Mouse (Mus musculus): Measurements from ENCODE around the gene Ewsr1. TPM values are rescaled to one million over a fixed set of nuclear protein-coding genes. Genes with fewer than 3 reads are reported as not detected.

Ewsr1 gene
- polyA plus RNA-seq, 1 experiment from 2014 or later, result 283 TPM

DNA sequence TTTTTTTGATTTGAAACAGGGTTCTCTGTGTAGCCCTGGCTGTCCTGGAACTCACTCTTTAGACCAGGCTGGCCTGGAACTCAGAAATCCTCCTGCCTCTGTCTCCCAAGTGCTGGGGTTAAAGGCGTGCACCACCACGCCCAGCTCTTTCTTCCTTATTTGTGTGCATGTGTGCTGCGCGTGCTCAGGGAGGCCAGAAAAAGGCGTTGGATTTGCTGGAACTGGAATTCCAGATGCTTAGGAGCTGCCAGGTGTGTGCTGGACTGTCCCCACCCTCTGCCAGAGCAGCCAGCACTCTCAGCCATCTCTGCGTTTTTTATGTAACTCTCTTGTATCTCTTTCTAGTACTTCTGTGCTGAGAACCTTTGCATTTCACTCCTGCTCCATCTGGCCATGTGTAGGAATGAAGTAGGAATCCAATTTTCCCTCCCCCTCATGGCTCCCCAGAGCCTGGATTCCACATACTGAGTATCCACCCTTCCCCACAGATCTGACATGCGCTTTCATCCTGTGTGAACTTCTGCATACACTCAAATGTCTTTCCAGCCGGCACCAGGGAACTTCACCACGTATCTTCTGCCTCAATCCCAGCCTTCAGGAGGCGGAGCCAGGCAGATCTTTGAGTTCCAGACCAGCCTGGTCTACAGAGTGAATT lies 46.7 kb downstream of the Ewsr1 start:
- no peak overlapping the region for H3K27ac ChIP-seq (replicated peaks; ENCODE audit: low read depth, low read length)

DNA sequence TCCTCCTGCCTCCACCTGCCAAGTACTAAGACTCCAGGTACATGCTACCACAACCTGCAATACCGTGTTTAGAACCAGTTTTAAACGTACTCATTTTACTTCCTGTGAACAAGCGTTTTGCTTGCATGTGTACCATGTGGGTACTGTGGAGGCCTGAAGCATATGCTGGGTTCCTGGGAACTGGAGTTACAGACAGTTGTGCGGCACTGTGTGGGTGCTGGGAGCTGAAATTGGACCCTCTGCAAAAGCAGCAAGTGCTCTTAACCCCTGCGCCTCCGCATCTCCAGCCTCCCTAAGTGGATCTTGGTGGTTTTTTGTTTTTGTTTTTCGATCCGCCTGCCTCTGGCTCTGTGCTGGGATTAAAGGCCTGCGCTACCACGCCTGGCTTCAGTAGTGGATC lies 47.4 kb downstream of the Ewsr1 start:
- H3K9me3 ChIP-seq (ENCODE audit: control insufficient read depth, low read length), result no peaks in the 10 kb centered on the region
- 60% methylated on average over 10 of the region's 10 CpGs for WGBS
- no peaks in the 10 kb centered on the region for H3K36me3 ChIP-seq (ENCODE audit: control insufficient read depth, insufficient read depth, low read length)
- H3K4me3 ChIP-seq (ENCODE audit: low read depth, low read length), result no peak overlapping the region
- no peak overlapping the region for H3K27ac ChIP-seq (replicated peaks; ENCODE audit: low read depth, low read length)
- DNase-seq (ENCODE audit: low spot score) (no peak), ATAC-seq (ENCODE audit: low read depth) (no peak)
- H3K9ac ChIP-seq (ENCODE audit: low read depth, low read length), result no peak overlapping the region
- H3K4me1 ChIP-seq (ENCODE audit: control insufficient read depth, insufficient read depth, low read length), result no peaks in the 10 kb centered on the region
- H3K4me2 ChIP-seq (ENCODE audit: low read depth, low read length), result no peak overlapping the region
- H3K27me3 ChIP-seq (replicated peaks; ENCODE audit: control insufficient read depth, insufficient read depth, low read length), result peaks cover 14% of the 10 kb centered on the region

More for the DNA sequence above, 46.7 kb downstream of the Ewsr1 start:
- Histone ChIP-seq H3K4me3 (ENCODE audit: low read depth, low read length) (no peak overlapping the region), H3K36me3 (ENCODE audit: control insufficient read depth, insufficient read depth, low read length) (no peaks in the 10 kb centered on the region), H3K4me2 (ENCODE audit: low read depth, low read length) (no peak overlapping the region), H3K9ac (ENCODE audit: low read depth, low read length) (no peak overlapping the region), H3K9me3 (ENCODE audit: control insufficient read depth, low read length) (no peaks in the 10 kb centered on the region), H3K4me1 (ENCODE audit: control insufficient read depth, insufficient read depth, low read length) (no peaks in the 10 kb centered on the region), H3K27me3 (replicated peaks; ENCODE audit: control insufficient read depth, insufficient read depth, low read length) (peaks cover 21% of the 10 kb centered on the region)
- DNase-seq (ENCODE audit: low spot score) (no peak), ATAC-seq (ENCODE audit: low read depth) (no peak)
- WGBS, result 67% methylated on average over 10 of the region's 10 CpGs

DNA sequence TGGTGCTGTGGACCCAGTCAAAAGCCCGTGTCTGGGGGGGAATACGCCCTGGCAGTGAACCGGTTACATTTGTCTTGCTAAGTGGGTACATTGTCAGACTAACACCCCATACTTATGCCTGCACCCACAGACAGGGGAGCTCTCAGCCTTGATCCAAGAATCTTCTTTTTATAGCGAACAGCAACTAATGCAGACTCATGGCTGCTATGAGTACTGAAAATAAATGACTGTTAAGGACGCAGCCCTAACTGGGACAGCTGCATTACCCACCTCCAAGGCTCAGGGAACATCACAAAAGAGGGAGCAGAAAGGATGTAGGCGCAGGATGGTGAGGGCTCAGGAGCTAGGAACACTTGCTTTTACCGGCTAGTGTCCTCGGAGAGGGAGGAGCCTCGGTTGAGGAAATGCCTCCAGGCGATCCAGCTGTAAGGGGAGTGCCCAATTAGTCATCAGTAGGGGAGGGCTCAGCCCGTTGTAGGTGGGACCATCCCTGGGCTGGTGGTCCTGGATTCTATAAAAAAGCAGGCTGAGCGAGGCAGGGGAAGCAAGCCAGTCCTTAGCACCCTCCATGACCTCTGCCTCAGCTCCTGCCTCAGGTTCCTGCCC lies 52.6 kb downstream of the Ewsr1 start:
- WGBS, result 36% methylated on average over 12 of the region's 12 CpGs
- ATAC-seq (ENCODE audit: low read depth), result no peak
- Histone ChIP-seq H3K27me3 (replicated peaks; ENCODE audit: control insufficient read depth, insufficient read depth, low read length) (no peaks in the 10 kb centered on the region), H3K9ac (ENCODE audit: low read depth, low read length) (no peak overlapping the region), H3K4me1 (ENCODE audit: control insufficient read depth, insufficient read depth, low read length) (no peaks in the 10 kb centered on the region), H3K4me3 (ENCODE audit: low read depth, low read length) (no peak overlapping the region), H3K36me3 (ENCODE audit: control insufficient read depth, insufficient read depth, low read length) (peaks cover 8% of the 10 kb centered on the region; the same call in 1 of the 2 replicates), H3K27ac (replicated peaks; ENCODE audit: low read depth, low read length) (no peak overlapping the region), H3K9me3 (ENCODE audit: control insufficient read depth, low read length) (no peaks in the 10 kb centered on the region), H3K4me2 (ENCODE audit: low read depth, low read length) (no peak overlapping the region)
- no peak for DNase-seq (ENCODE audit: low spot score)

- DNase-seq (ENCODE audit: low spot score) (no peak), ATAC-seq (ENCODE audit: low read depth) (no peak)
- H3K4me1 ChIP-seq (ENCODE audit: control insufficient read depth, insufficient read depth, low read length), result no peaks in the 10 kb centered on the region
- H3K27me3 ChIP-seq (replicated peaks; ENCODE audit: control insufficient read depth, insufficient read depth, low read length), result no peaks in the 10 kb centered on the region
- H3K36me3 ChIP-seq (ENCODE audit: control insufficient read depth, insufficient read depth, low read length), result peaks cover 35% of the 10 kb centered on the region
- no peaks in the 10 kb centered on the region for H3K9me3 ChIP-seq (ENCODE audit: control insufficient read depth, low read length)
- no peak overlapping the region for H3K4me2 ChIP-seq (ENCODE audit: low read depth, low read length)
- 81% methylated on average over 8 of the region's 8 CpGs for WGBS
- H3K9ac ChIP-seq (ENCODE audit: low read depth, low read length), result no peak overlapping the region
- no peak overlapping the region for H3K27ac ChIP-seq (replicated peaks; ENCODE audit: low read depth, low read length)
- no peak overlapping the region for H3K4me3 ChIP-seq (ENCODE audit: low read depth, low read length)
Observed at GRCm38 (mm10) chr11:5042645-5043381, 56.3 kb downstream of the Ewsr1 start.

- H3K4me2 ChIP-seq (ENCODE audit: low read depth, low read length), result no peak overlapping the region
- no peaks in the 10 kb centered on the region for H3K4me1 ChIP-seq (ENCODE audit: control insufficient read depth, insufficient read depth, low read length)
- H3K9ac ChIP-seq (ENCODE audit: low read depth, low read length), result no peak overlapping the region
- no peak for DNase-seq (ENCODE audit: low spot score)
- no peaks in the 10 kb centered on the region for H3K27me3 ChIP-seq (replicated peaks; ENCODE audit: control insufficient read depth, insufficient read depth, low read length)
- ATAC-seq (ENCODE audit: low read depth), result 0 out of 2 replicates have a peak, but pooled peaks have one; percentile 32
- 62% methylated on average over 18 of the region's 18 CpGs for WGBS
- H3K9me3 ChIP-seq (ENCODE audit: control insufficient read depth, low read length), result no peaks in the 10 kb centered on the region
- no peak overlapping the region for H3K27ac ChIP-seq (replicated peaks; ENCODE audit: low read depth, low read length)
- no peak overlapping the region for H3K4me3 ChIP-seq (ENCODE audit: low read depth, low read length)
- H3K36me3 ChIP-seq (ENCODE audit: control insufficient read depth, insufficient read depth, low read length), result peaks cover 46% of the 10 kb centered on the region
Observed at GRCm38 (mm10) chr11:5041144-5041780, 57.8 kb downstream of the Ewsr1 start.

DNA sequence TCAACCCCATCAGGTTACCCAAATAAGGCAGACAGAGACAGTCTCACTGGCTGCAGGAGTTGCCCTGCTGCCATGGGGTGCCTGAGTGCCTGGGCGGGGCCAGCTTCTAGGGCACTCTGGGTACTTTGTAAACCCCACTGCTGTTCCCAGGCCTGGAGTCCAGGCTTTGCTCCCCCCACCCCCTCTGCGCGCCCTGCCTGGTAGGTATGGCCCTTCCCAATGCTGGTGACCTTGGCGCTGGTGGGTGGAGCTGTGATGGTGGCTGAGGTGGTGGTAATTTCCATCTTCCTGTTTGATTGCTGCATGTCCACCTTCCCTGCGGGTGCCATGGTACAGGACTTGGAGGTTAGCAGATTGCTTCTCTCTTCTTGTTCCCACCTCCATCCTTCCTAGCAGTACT lies 58.5 kb downstream of the Ewsr1 start:
- Histone ChIP-seq H3K4me2 (ENCODE audit: low read depth, low read length) (no peak overlapping the region), H3K9ac (ENCODE audit: low read depth, low read length) (no peak overlapping the region), H3K27me3 (replicated peaks; ENCODE audit: control insufficient read depth, insufficient read depth, low read length) (no peaks in the 10 kb centered on the region), H3K9me3 (ENCODE audit: control insufficient read depth, low read length) (no peaks in the 10 kb centered on the region), H3K4me1 (ENCODE audit: control insufficient read depth, insufficient read depth, low read length) (no peaks in the 10 kb centered on the region), H3K27ac (replicated peaks; ENCODE audit: low read depth, low read length) (no peak overlapping the region), H3K4me3 (ENCODE audit: low read depth, low read length) (no peak overlapping the region), H3K36me3 (ENCODE audit: control insufficient read depth, insufficient read depth, low read length) (peaks cover 52% of the 10 kb centered on the region)
- WGBS, result 88% methylated on average over 5 of the region's 5 CpGs
- ATAC-seq (ENCODE audit: low read depth), result no peak
- no peak for DNase-seq (ENCODE audit: low spot score)

DNA sequence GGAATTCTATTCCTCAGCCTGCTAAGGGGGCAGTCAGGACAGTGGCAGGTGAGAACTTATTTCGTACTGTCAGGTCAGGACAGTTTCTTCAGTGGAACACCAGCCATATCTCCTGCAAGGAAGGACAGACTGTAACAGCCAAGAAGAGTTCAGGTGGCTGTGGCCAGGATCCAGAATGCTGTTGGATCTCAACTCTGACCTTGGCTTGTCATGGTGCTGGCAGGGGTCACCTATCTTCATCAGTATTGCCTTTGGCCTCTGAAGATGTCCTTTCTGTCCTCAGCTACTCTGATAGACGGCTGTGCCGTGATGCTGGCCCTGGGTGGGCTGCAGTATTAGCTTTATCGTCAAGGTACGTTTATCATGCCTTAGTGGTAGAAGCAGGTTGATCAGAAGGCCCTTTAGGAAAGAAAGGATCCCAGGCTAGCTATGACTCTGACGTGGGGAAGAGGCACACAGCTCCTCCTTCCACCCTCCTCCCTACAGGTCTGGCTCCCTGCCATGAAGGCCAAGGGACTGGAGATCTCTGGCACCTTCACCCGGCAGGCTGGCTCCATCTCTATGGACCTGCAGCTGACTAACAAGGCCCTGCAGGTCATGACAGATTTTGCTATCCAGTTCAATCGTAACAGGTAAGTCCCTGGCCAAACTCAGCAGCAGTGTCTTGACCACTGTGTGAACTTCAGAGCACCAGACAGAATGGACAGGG lies 61.8 kb downstream of the Ewsr1 start:
- no peaks in the 10 kb centered on the region for H3K27me3 ChIP-seq (replicated peaks; ENCODE audit: control insufficient read depth, insufficient read depth, low read length)
- ATAC-seq (ENCODE audit: low read depth), result no peak
- H3K36me3 ChIP-seq (ENCODE audit: control insufficient read depth, insufficient read depth, low read length), result peaks cover 84% of the 10 kb centered on the region
- H3K4me3 ChIP-seq (ENCODE audit: low read depth, low read length), result no peak overlapping the region
- no peaks in the 10 kb centered on the region for H3K4me1 ChIP-seq (ENCODE audit: control insufficient read depth, insufficient read depth, low read length)
- WGBS, result 88% methylated on average over 8 of the region's 8 CpGs
- H3K27ac ChIP-seq (replicated peaks; ENCODE audit: low read depth, low read length), result no peak overlapping the region
- DNase-seq (ENCODE audit: low spot score), result no peak
- H3K9me3 ChIP-seq (ENCODE audit: control insufficient read depth, low read length), result no peaks in the 10 kb centered on the region
- no peak overlapping the region for H3K9ac ChIP-seq (ENCODE audit: low read depth, low read length)
- H3K4me2 ChIP-seq (ENCODE audit: low read depth, low read length), result no peak overlapping the region

GRCm38 (mm10) chr11:5035421-5035820 lies 63.6 kb downstream of the Ewsr1 start:
- Histone ChIP-seq H3K9ac (ENCODE audit: low read depth, low read length) (no peak overlapping the region), H3K4me2 (ENCODE audit: low read depth, low read length) (no peak overlapping the region), H3K9me3 (ENCODE audit: control insufficient read depth, low read length) (no peaks in the 10 kb centered on the region), H3K27ac (replicated peaks; ENCODE audit: low read depth, low read length) (no peak overlapping the region), H3K4me1 (ENCODE audit: control insufficient read depth, insufficient read depth, low read length) (no peaks in the 10 kb centered on the region), H3K27me3 (replicated peaks; ENCODE audit: control insufficient read depth, insufficient read depth, low read length) (no peaks in the 10 kb centered on the region), H3K36me3 (ENCODE audit: control insufficient read depth, insufficient read depth, low read length) (peaks cover 88% of the 10 kb centered on the region), H3K4me3 (ENCODE audit: low read depth, low read length) (no peak overlapping the region)
- ATAC-seq (ENCODE audit: low read depth) (no peak), DNase-seq (ENCODE audit: low spot score) (no peak)
- 85% methylated on average over 4 of the region's 4 CpGs for WGBS
